Mouse (Mus musculus): ENCODE measurements at regions not wholly inside any gene's neighbourhood (a gene's known extent, or its start where the extent isn't known, plus 50 kb on each side); places are given as distances from the start of the nearest gene placed in this dataset.

- no peaks in the 10 kb centered on the region for H3K36me3 ChIP-seq (ENCODE audit: control insufficient read depth, insufficient read depth, low read length)
- no peak for ATAC-seq (replicated peaks; ENCODE audit: insufficient number of reproducible peaks, low FRiP score, low TSS enrichment)
- no peaks in the 10 kb centered on the region for H3K9me3 ChIP-seq (replicated peaks; ENCODE audit: control insufficient read depth, low read length)
- H3K4me3 ChIP-seq (ENCODE audit: low read depth, low read length) = no peak overlapping the region
- no peaks in the 10 kb centered on the region for H3K4me1 ChIP-seq (ENCODE audit: control insufficient read depth, insufficient read depth, low read length)
- 81% methylated on average over 2 of the region's 2 CpGs for WGBS (ENCODE audit: insufficient replicate concordance)
- no peak overlapping the region for H3K9ac ChIP-seq (ENCODE audit: low read depth, low read length)
- no peaks in the 10 kb centered on the region for H3K27me3 ChIP-seq (ENCODE audit: control insufficient read depth, insufficient read depth, low read length)
- H3K27ac ChIP-seq (ENCODE audit: low read depth, low read length) = no peak overlapping the region
- H3K4me2 ChIP-seq = no peak overlapping the region
These were observed 198.4 kb downstream of the Nucb2 start for GRCm38 (mm10) chr7:116702596-116702995.

DNA sequence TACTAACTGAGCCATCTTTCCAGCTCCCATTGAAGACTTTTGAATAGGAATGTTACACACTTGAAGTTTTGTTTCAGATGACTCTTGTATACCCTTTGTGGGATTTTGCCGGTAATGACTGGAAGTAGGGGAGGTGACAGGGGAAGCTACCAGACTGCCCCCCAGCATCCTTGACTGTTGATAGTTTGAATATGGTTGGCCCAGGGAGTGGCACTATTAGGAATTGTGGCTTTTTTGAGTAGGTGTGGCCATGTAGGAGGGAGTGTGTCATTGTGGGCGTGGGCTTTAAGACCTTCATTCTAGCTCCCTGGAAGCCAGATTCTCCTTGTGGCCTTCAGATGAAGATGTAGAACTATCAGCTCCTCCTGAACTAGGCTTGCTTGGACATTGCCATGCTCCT, 207.4 kb downstream of the Nucb2 start:
- WGBS (ENCODE audit: insufficient replicate concordance) = 75% methylated on average over 2 of the region's 2 CpGs
- no peak overlapping the region for H3K4me3 ChIP-seq (ENCODE audit: low read depth, low read length)

GRCm38 (mm10) chr7:116713200-116713599, 209.0 kb downstream of the Nucb2 start:
- Histone ChIP-seq H3K9ac (ENCODE audit: low read depth, low read length) (no peak overlapping the region), H3K4me1 (ENCODE audit: control insufficient read depth, insufficient read depth, low read length) (no peaks in the 10 kb centered on the region), H3K9me3 (replicated peaks; ENCODE audit: control insufficient read depth, low read length) (no peaks in the 10 kb centered on the region), H3K36me3 (ENCODE audit: control insufficient read depth, insufficient read depth, low read length) (no peaks in the 10 kb centered on the region), H3K4me2 (no peak overlapping the region), H3K27me3 (ENCODE audit: control insufficient read depth, insufficient read depth, low read length) (no peaks in the 10 kb centered on the region), H3K27ac (ENCODE audit: low read depth, low read length) (no peak overlapping the region), H3K4me3 (ENCODE audit: low read depth, low read length) (no peak overlapping the region)
- ATAC-seq (replicated peaks; ENCODE audit: insufficient number of reproducible peaks, low FRiP score, low TSS enrichment) = no peak
- 75% methylated on average over 8 of the region's 8 CpGs for WGBS (ENCODE audit: insufficient replicate concordance)

More for the DNA sequence above, 207.4 kb downstream of the Nucb2 start:
- Histone ChIP-seq H3K27me3 (ENCODE audit: control insufficient read depth, insufficient read depth, low read length) (no peaks in the 10 kb centered on the region), H3K4me1 (ENCODE audit: control insufficient read depth, insufficient read depth, low read length) (no peaks in the 10 kb centered on the region), H3K36me3 (ENCODE audit: control insufficient read depth, insufficient read depth, low read length) (no peaks in the 10 kb centered on the region), H3K27ac (ENCODE audit: low read depth, low read length) (no peak overlapping the region), H3K9ac (ENCODE audit: low read depth, low read length) (no peak overlapping the region), H3K4me2 (no peak overlapping the region), H3K9me3 (replicated peaks; ENCODE audit: control insufficient read depth, low read length) (no peaks in the 10 kb centered on the region)
- no peak for ATAC-seq (replicated peaks; ENCODE audit: insufficient number of reproducible peaks, low FRiP score, low TSS enrichment)

DNA sequence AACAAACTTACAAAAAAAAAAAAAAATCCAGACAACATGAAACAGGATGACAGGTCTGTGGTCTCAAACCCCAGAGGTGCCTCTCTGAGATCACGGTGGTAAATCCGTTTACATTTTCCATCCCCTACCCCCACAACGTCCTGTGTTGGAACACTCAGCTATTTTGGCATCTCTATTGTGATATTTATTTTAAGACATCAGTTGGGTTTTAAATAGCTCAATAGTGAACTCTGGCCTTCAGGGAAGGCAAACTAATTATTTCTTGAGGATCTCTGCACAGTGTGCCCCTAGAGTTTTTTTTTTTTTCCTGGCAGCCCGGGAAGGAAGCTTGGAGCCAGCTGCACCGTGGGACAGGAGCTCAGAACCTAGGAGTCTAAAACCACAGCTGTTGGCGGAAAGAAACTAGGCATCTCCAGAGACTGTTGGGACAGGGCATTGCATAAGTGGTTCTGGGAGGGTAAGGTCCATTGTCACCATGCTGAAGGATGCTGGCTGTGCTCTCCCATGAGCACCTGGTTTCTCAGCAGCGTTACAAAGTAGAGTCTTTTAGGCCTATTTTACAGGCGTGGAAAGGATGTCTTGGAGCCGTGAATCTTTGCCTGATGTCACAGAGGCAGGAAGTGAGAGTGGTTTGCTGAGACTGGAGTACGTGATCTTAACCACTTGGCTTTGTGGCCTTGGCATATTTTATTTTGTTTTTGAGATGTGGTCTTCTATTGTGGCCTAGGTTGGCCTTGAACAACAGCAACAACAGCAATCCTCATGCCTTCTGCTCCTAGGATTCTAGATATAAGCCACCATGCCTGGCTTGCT, 211.3 kb downstream of the Nucb2 start:
- Histone ChIP-seq H3K27ac (ENCODE audit: low read depth, low read length) (no peak overlapping the region), H3K9me3 (replicated peaks; ENCODE audit: control insufficient read depth, low read length) (no peaks in the 10 kb centered on the region), H3K9ac (ENCODE audit: low read depth, low read length) (no peak overlapping the region), H3K4me2 (no peak overlapping the region), H3K4me3 (ENCODE audit: low read depth, low read length) (no peak overlapping the region), H3K4me1 (ENCODE audit: control insufficient read depth, insufficient read depth, low read length) (no peaks in the 10 kb centered on the region), H3K36me3 (ENCODE audit: control insufficient read depth, insufficient read depth, low read length) (no peaks in the 10 kb centered on the region), H3K27me3 (ENCODE audit: control insufficient read depth, insufficient read depth, low read length) (no peaks in the 10 kb centered on the region)
- ATAC-seq (replicated peaks; ENCODE audit: insufficient number of reproducible peaks, low FRiP score, low TSS enrichment) = no peak
- WGBS (ENCODE audit: insufficient replicate concordance) = 57% methylated on average over 10 of the region's 10 CpGs

DNA sequence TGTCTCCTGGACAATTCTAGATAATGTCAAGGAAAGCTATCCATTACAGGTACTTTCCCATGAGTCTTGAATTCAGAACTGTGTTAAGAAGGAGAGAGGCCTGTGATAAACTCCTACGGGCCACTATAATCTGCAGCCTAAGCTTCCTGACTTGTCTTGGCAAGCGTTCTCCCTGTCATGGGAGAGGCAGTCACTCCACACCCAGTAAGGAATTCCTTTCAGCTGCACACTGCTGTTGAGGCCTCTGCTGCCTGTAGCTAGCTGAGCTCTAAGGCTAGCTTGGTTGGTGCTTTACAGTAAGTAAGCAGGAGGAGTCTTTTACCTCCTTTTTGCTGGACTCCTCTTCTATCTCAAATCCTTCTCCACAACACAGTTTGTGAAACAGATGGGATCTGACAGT, 224.2 kb downstream of the Nucb2 start:
- H3K4me1 ChIP-seq (ENCODE audit: control insufficient read depth, insufficient read depth, low read length) = no peaks in the 10 kb centered on the region
- no peak for ATAC-seq (replicated peaks; ENCODE audit: insufficient number of reproducible peaks, low FRiP score, low TSS enrichment)
- no peak overlapping the region for H3K4me2 ChIP-seq
- no peaks in the 10 kb centered on the region for H3K36me3 ChIP-seq (ENCODE audit: control insufficient read depth, insufficient read depth, low read length)
- WGBS (ENCODE audit: insufficient replicate concordance) = 14% methylated on average over 2 of the region's 2 CpGs
- no peaks in the 10 kb centered on the region for H3K9me3 ChIP-seq (replicated peaks; ENCODE audit: control insufficient read depth, low read length)
- no peak overlapping the region for H3K4me3 ChIP-seq (ENCODE audit: low read depth, low read length)
- no peak overlapping the region for H3K27ac ChIP-seq (ENCODE audit: low read depth, low read length)
- no peak overlapping the region for H3K9ac ChIP-seq (ENCODE audit: low read depth, low read length)
- H3K27me3 ChIP-seq (ENCODE audit: control insufficient read depth, insufficient read depth, low read length) = no peaks in the 10 kb centered on the region

DNA sequence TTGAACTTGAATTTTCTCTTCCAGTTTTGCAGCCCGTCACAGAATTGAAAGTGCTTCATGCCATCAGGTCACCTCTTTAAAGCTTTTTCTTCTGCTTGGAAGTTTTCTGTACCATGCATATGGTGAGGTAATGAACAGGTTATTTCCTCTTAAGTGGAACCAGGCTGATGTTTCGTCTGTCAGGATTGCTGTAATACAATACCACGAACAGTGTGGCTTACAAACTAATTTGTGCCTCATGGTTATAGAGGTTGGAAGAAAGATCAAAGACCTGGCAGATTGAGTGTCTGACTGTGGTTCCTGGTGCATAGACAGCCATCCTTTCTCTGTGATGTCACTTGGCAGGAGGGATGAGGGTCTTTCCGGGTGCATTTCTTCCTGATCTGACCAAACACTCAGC, 225.6 kb downstream of the Nucb2 start:
- no peak for ATAC-seq (replicated peaks; ENCODE audit: insufficient number of reproducible peaks, low FRiP score, low TSS enrichment)
- 73% methylated on average over 4 of the region's 4 CpGs for WGBS (ENCODE audit: insufficient replicate concordance)
- Histone ChIP-seq H3K27ac (ENCODE audit: low read depth, low read length) (no peak overlapping the region), H3K4me3 (ENCODE audit: low read depth, low read length) (no peak overlapping the region), H3K4me2 (no peak overlapping the region), H3K9ac (ENCODE audit: low read depth, low read length) (no peak overlapping the region), H3K4me1 (ENCODE audit: control insufficient read depth, insufficient read depth, low read length) (no peaks in the 10 kb centered on the region), H3K9me3 (replicated peaks; ENCODE audit: control insufficient read depth, low read length) (no peaks in the 10 kb centered on the region), H3K36me3 (ENCODE audit: control insufficient read depth, insufficient read depth, low read length) (no peaks in the 10 kb centered on the region), H3K27me3 (ENCODE audit: control insufficient read depth, insufficient read depth, low read length) (no peaks in the 10 kb centered on the region)

- 68% methylated on average over 3 of the region's 3 CpGs for WGBS (ENCODE audit: insufficient replicate concordance)
- ATAC-seq (replicated peaks; ENCODE audit: insufficient number of reproducible peaks, low FRiP score, low TSS enrichment) = no peak
- H3K9me3 ChIP-seq (replicated peaks; ENCODE audit: control insufficient read depth, low read length) = no peaks in the 10 kb centered on the region
- H3K27ac ChIP-seq (ENCODE audit: low read depth, low read length) = no peak overlapping the region
- H3K9ac ChIP-seq (ENCODE audit: low read depth, low read length) = no peak overlapping the region
- H3K27me3 ChIP-seq (ENCODE audit: control insufficient read depth, insufficient read depth, low read length) = no peaks in the 10 kb centered on the region
- no peak overlapping the region for H3K4me2 ChIP-seq
- H3K4me3 ChIP-seq (ENCODE audit: low read depth, low read length) = no peak overlapping the region
- H3K4me1 ChIP-seq (ENCODE audit: control insufficient read depth, insufficient read depth, low read length) = no peaks in the 10 kb centered on the region
- H3K36me3 ChIP-seq (ENCODE audit: control insufficient read depth, insufficient read depth, low read length) = no peaks in the 10 kb centered on the region
These were observed 231.5 kb downstream of the Nucb2 start for GRCm38 (mm10) chr7:116735676-116736075.

- no peaks in the 10 kb centered on the region for H3K27me3 ChIP-seq (ENCODE audit: control insufficient read depth, insufficient read depth, low read length)
- no peak overlapping the region for H3K4me2 ChIP-seq
- no peak overlapping the region for H3K9ac ChIP-seq (ENCODE audit: low read depth, low read length)
- H3K9me3 ChIP-seq (replicated peaks; ENCODE audit: control insufficient read depth, low read length) = no peaks in the 10 kb centered on the region
- 69% methylated on average over 4 of the region's 4 CpGs for WGBS (ENCODE audit: insufficient replicate concordance)
- H3K4me1 ChIP-seq (ENCODE audit: control insufficient read depth, insufficient read depth, low read length) = no peaks in the 10 kb centered on the region
- no peak overlapping the region for H3K27ac ChIP-seq (ENCODE audit: low read depth, low read length)
- no peaks in the 10 kb centered on the region for H3K36me3 ChIP-seq (ENCODE audit: control insufficient read depth, insufficient read depth, low read length)
- ATAC-seq (replicated peaks; ENCODE audit: insufficient number of reproducible peaks, low FRiP score, low TSS enrichment) = no peak
- no peak overlapping the region for H3K4me3 ChIP-seq (ENCODE audit: low read depth, low read length)
These were observed 232.2 kb downstream of the Nucb2 start for GRCm38 (mm10) chr7:116736333-116736732.

DNA sequence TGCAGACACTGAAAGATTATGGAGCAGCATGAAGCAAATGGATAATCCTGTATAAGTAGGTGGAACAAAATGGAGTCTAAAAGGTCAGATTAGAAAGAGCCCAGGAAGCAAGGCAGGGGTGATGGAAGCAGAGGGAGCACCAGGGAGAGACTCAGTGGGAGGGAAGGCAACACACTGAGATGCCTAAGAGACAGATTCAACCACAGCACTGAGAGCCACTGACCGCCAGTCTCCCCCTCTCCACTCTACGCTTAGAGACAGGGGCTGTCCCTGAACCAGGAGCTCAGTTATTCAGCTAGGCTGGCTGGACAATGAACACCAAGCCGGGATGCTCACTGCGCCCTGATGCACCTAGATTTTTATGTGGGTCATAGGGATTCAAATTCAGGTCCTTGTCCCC, 233.8 kb downstream of the Nucb2 start:
- H3K4me1 ChIP-seq (ENCODE audit: control insufficient read depth, insufficient read depth, low read length) = no peaks in the 10 kb centered on the region
- WGBS (ENCODE audit: insufficient replicate concordance) = 84% methylated on average over 4 of the region's 4 CpGs
- no peaks in the 10 kb centered on the region for H3K36me3 ChIP-seq (ENCODE audit: control insufficient read depth, insufficient read depth, low read length)
- ATAC-seq (replicated peaks; ENCODE audit: insufficient number of reproducible peaks, low FRiP score, low TSS enrichment) = no peak
- no peak overlapping the region for H3K9ac ChIP-seq (ENCODE audit: low read depth, low read length)
- no peaks in the 10 kb centered on the region for H3K9me3 ChIP-seq (replicated peaks; ENCODE audit: control insufficient read depth, low read length)
- H3K27ac ChIP-seq (ENCODE audit: low read depth, low read length) = no peak overlapping the region
- no peak overlapping the region for H3K4me2 ChIP-seq
- H3K4me3 ChIP-seq (ENCODE audit: low read depth, low read length) = no peak overlapping the region
- no peaks in the 10 kb centered on the region for H3K27me3 ChIP-seq (ENCODE audit: control insufficient read depth, insufficient read depth, low read length)
